Mouse (Mus musculus) neural tube, embryonic 15.5 days (tissue): ENCODE results near the gene Iqch. TPM values are rescaled to one million over a fixed set of nuclear protein-coding genes. Genes with fewer than 3 reads are reported as not detected.

ENCODE experiments used
- ATAC-seq: fragments of 200-750 bp; cut with Nextera tagmentation; 2 replicates; pipeline ENCODE4 v1.8.0; 2017; ENCODE audit warnings: mild to moderate bottlenecking, moderate TSS enrichment, moderate library complexity; ENCODE audit not compliant: low FRiP score
- H3K27ac ChIP-seq: fragments of 300-500 bp; sonication (generic); replicated peaks from 2 replicates; pipeline ENCODE4 v1.5.1; 2015; ENCODE audit warnings: mild to moderate bottlenecking, inconsistent platforms
- H3K27me3 ChIP-seq: fragments of 300-500 bp; sonication (generic); replicated peaks from 2 replicates; pipeline ENCODE4 v1.6.1; 2015; ENCODE audit warnings: inconsistent platforms
- H3K36me3 ChIP-seq: fragments of 300-500 bp; sonication (generic); 2 replicates; pipeline ENCODE4 v1.6.1; 2015; ENCODE audit warnings: inconsistent platforms
- H3K4me1 ChIP-seq: fragments of 300-500 bp; sonication (generic); 2 replicates; pipeline ENCODE4 v1.6.1; 2015; ENCODE audit warnings: inconsistent platforms
- H3K4me2 ChIP-seq: fragments of 300-500 bp; sonication (generic); 2 replicates; pipeline ENCODE4 v1.6.1; 2015; ENCODE audit warnings: inconsistent platforms, mild to moderate bottlenecking, moderate library complexity
- H3K4me3 ChIP-seq: fragments of 300-500 bp; sonication (generic); replicated peaks from 2 replicates; pipeline ENCODE4 v1.5.1; 2015; ENCODE audit warnings: mild to moderate bottlenecking, inconsistent platforms
- H3K9ac ChIP-seq: fragments of 300-500 bp; sonication (generic); replicated peaks from 2 replicates; pipeline ENCODE4 v1.6.1; 2015; ENCODE audit warnings: mild to moderate bottlenecking, inconsistent platforms
- H3K9me3 ChIP-seq: fragments of 300-500 bp; sonication (generic); replicated peaks from 2 replicates; pipeline ENCODE4 v1.6.1; 2016; ENCODE audit warnings: inconsistent platforms
- WGBS: fragments of 180-500 bp; shearing (Covaris S2); methylation state at CpG from one replicate; pipeline ENCODE4 v1.1.7; 2015; ENCODE audit warnings: mixed read lengths; 5-methylcytosine and 5-hydroxymethylcytosine counted together
- polyA plus RNA-seq: library from polyadenylated mRNA; unstranded; fragments of >200 nt; fragmentation: Nextera tagmentation; extraction: Ambion mirVana; gene quantifications from 2 replicates; pipeline ENCODE4 v1.2.1, GENCODE M21; 2015

Iqch gene
- polyA plus RNA-seq, 1 experiment from 2014 or later: 0.12 TPM

DNA sequence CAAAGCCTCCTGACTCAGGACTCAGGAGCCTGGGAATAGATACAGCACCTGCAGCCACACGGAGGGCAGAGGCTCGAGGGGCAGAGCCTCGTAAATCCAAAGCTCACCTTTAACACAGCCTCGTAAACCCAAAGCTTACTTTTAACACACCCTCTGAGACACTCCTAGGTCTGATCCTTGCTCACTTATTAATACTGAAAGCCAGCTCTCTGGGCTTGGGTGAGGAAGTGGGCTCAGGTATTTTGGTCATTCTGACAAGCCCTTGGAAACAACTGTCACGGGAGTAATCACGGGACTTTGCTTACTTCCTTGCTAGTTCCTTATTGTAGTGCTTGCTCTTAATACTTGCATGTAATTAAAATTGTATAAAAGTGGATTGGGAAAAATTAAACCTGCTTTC lies 13.1 kb downstream of the Iqch start:
- Histone ChIP-seq H3K9ac (no peak overlapping the region), H3K27me3 (no peaks in the 10 kb centered on the region)

DNA sequence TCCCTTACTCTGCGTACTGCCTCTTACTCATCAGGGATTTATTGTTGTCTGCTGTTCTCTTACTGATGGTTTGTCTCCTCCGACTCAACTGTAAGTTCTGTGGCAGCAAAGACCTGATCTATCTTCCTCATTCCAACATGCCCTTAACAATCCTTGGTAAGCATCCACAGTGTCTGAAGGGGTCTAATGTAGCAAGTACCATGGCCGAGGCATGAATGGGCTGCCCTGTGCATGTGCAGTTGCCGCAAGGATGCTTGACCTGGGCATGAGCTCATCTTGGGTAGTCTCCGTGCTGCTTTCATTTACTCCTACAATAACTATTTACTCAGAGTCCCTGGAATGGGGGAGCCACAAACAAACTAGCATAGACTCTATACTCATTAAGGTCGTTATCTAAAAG lies 17.0 kb downstream of the Iqch start:
- no peak for ATAC-seq
- Histone ChIP-seq H3K4me2 (no peak overlapping the region), H3K36me3 (no peaks in the 10 kb centered on the region), H3K9me3 (peaks cover 5% of the 10 kb centered on the region; the same call in 1 of the 2 replicates), H3K27me3 (no peaks in the 10 kb centered on the region), H3K4me1 (no peaks in the 10 kb centered on the region), H3K4me3 (no peak overlapping the region), H3K9ac (no peak overlapping the region), H3K27ac (no peak overlapping the region)
- WGBS: 91% methylated on average over 6 of the region's 6 CpGs

More for the DNA sequence above, 13.1 kb downstream of the Iqch start:
- no peak for ATAC-seq
- H3K27ac ChIP-seq: no peak overlapping the region
- no peak overlapping the region for H3K4me3 ChIP-seq
- no peaks in the 10 kb centered on the region for H3K36me3 ChIP-seq
- peaks cover 5% of the 10 kb centered on the region; the same call in 1 of the 2 replicates for H3K9me3 ChIP-seq
- no peaks in the 10 kb centered on the region for H3K4me1 ChIP-seq
- H3K4me2 ChIP-seq: no peak overlapping the region
- 63% methylated on average over 6 of the region's 6 CpGs for WGBS

DNA sequence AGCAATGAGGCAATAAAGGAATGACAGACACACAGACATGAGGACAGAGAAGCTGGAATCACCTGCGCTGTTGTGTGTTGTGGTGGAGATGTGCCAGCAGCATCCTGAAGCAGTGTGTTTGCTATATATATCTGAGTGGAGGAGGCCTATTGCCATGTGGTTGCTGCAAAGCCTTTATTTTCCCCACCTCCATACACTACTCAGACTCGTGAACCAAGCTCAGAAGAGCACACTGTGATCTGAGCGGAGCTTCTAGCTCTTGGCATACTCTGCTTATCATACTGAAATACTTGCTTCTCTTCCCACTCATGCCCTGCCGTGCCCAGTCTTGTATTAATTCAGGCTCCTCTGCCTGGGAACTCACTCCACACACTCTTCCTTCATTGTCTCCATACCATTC lies 20.5 kb downstream of the Iqch start:
- H3K4me3 ChIP-seq: no peak overlapping the region
- no peak for ATAC-seq
- no peaks in the 10 kb centered on the region for H3K27me3 ChIP-seq
- H3K4me1 ChIP-seq: no peaks in the 10 kb centered on the region
- no peak overlapping the region for H3K27ac ChIP-seq
- no peak overlapping the region for H3K4me2 ChIP-seq
- peaks cover under 1% of the 10 kb centered on the region; the same call in 1 of the 2 replicates for H3K9me3 ChIP-seq
- no peaks in the 10 kb centered on the region for H3K36me3 ChIP-seq
- WGBS: 85% methylated on average over 4 of the region's 4 CpGs
- H3K9ac ChIP-seq: no peak overlapping the region

DNA sequence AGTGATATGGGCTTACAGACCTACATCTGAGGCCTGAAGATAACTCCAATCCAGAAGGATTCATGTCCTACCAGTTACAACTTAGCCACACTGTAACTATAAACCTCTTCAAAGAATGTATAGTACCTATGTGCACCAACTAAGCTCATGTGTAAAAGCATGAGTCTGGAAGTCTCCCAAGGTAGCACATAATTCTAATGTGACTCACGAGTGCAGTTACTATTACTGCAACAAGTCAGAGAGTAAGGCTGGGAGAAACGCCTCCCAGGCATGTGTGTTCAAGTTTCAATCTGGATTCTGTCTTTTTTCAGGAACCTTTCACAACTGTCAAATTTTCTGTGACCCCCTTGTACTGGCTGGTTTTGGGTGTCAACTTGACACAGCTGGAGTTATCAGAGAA lies 22.2 kb downstream of the Iqch start:
- no peaks in the 10 kb centered on the region for H3K36me3 ChIP-seq
- H3K27me3 ChIP-seq: no peaks in the 10 kb centered on the region
- no peak for ATAC-seq
- no peak overlapping the region for H3K9ac ChIP-seq
- H3K9me3 ChIP-seq: no peaks in the 10 kb centered on the region
- H3K27ac ChIP-seq: no peak overlapping the region
- H3K4me3 ChIP-seq: no peak overlapping the region
- no peaks in the 10 kb centered on the region for H3K4me1 ChIP-seq
- WGBS: 75% methylated on average over 2 of the region's 2 CpGs
- no peak overlapping the region for H3K4me2 ChIP-seq

DNA sequence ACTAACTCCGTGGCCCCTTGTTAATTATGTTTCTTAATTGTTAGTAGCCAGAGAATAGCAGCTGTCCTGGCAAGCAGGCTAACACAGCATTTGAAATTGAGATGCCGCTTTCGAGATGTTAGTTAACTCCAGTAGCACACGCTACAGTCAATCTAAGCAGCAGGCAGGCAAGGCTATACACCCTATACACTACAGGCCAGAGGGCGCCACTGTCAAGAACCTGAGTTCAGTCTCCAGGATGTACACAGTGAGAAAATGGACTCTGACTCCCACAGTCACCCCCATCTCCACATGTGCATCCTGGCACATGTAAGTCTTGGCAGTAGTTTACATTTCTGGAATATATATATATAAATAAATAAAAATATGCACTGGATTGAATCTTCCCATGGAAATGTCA lies 22.6 kb downstream of the Iqch start:
- Histone ChIP-seq H3K27ac (no peak overlapping the region), H3K9me3 (no peaks in the 10 kb centered on the region), H3K27me3 (no peaks in the 10 kb centered on the region), H3K4me3 (no peak overlapping the region), H3K36me3 (no peaks in the 10 kb centered on the region), H3K4me1 (no peaks in the 10 kb centered on the region), H3K4me2 (no peak overlapping the region), H3K9ac (no peak overlapping the region)
- no peak for ATAC-seq
- WGBS: 76% methylated on average over 5 of the region's 5 CpGs

DNA sequence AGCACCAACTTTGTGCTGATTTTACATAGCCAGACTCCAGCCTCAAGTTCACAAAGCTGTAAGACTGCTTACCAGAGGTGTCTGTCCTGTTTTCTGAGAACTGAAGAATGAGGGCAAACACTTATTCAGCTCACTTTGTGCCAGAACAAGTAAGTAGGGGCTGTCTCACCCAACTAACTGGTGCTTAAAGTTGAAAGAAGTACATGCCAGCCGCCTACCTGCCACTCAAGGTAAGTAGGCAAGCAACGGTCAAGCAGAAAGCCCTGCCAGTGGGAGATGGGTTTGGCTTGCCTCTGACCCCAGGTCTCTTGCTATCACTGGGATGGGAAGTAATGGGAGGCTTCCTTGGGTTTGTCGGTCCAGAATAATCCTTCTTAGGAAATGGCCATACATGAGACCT lies 24.8 kb downstream of the Iqch start:
- H3K9ac ChIP-seq: no peak overlapping the region
- no peak overlapping the region for H3K4me3 ChIP-seq
- no peaks in the 10 kb centered on the region for H3K4me1 ChIP-seq
- ATAC-seq: no peak
- no peak overlapping the region for H3K27ac ChIP-seq
- no peaks in the 10 kb centered on the region for H3K36me3 ChIP-seq
- H3K4me2 ChIP-seq: no peak overlapping the region
- no peaks in the 10 kb centered on the region for H3K27me3 ChIP-seq
- WGBS: 90% methylated on average over 3 of the region's 3 CpGs
- H3K9me3 ChIP-seq: no peaks in the 10 kb centered on the region

DNA sequence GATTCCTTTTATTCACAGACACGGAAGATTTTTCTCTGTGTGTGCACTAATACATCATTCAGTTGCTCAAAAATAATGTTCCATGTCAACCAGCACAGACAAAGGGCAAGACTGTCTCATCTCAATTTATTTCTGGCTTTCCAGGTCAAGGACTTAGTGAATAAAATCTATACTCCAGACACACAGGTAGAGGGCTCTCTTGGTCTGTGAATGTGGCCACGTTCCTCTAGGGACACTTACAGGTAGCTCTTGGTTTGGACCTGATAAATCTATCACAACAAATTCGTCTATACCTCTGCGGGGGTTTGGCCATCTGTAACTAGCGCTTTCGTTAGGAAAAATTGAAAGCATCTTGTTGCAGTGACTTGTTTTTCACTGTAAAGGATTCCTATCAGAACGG lies 29.4 kb downstream of the Iqch start:
- no peak for ATAC-seq
- Histone ChIP-seq H3K27me3 (no peaks in the 10 kb centered on the region), H3K4me3 (no peak overlapping the region), H3K36me3 (no peaks in the 10 kb centered on the region), H3K9ac (no peak overlapping the region), H3K4me2 (no peak overlapping the region), H3K9me3 (no peaks in the 10 kb centered on the region), H3K4me1 (peaks cover 20% of the 10 kb centered on the region), H3K27ac (no peak overlapping the region)
- WGBS: 69% methylated on average over 7 of the region's 7 CpGs

DNA sequence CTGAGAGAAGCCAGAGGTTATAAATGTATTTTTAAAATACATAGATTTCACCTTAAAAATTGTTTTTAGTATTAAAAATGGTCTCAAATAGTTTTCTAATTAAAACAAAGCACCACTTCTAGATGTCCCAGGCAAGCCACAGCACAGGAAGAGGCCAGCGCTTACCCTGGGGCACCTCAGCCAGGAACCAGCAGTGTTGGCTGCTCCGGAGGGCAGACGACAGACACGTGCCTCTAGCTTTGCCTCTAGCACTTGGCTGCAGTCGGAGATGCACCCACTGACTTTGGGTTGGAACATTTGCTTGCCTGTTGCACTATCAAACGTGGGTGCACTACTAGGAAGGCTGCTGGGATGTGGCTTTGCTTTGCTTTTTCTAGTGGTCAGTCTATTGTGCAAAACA lies 30.4 kb downstream of the Iqch start:
- peaks cover 28% of the 10 kb centered on the region for H3K4me1 ChIP-seq
- no peaks in the 10 kb centered on the region for H3K9me3 ChIP-seq
- WGBS: 36% methylated on average over 6 of the region's 6 CpGs
- ATAC-seq: no peak
- H3K9ac ChIP-seq: no peak overlapping the region
- H3K4me3 ChIP-seq: no peak overlapping the region
- no peaks in the 10 kb centered on the region for H3K27me3 ChIP-seq
- no peaks in the 10 kb centered on the region for H3K36me3 ChIP-seq
- no peak overlapping the region for H3K27ac ChIP-seq
- no peak overlapping the region for H3K4me2 ChIP-seq

DNA sequence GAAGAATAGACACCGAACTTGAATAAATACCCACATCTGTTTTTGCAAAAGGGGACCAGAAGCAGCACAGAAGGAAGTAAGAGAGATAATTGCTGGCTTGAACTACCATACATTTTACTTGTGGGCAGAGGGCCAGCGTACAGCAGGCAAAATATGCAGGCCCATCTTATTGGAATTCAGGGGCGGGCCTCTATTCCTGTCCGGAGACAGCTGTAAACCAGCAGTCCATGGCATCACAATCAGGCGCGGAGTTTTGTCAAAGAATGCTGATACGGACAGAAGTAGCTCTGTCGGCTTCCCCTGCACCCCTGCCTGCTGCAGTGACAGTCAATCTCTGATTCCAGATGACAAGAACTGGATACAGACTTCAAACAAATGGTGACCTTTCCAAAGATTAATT lies 33.5 kb downstream of the Iqch start:
- no peaks in the 10 kb centered on the region for H3K27me3 ChIP-seq
- no peaks in the 10 kb centered on the region for H3K36me3 ChIP-seq
- peak overlapping the region; percentile 15; the same call in 1 of the 2 replicates for H3K4me2 ChIP-seq
- no peak overlapping the region for H3K9ac ChIP-seq
- H3K27ac ChIP-seq: peak overlapping the region; percentile 37; the same call in 1 of the 2 replicates
- H3K9me3 ChIP-seq: no peaks in the 10 kb centered on the region
- no peak for ATAC-seq
- peaks cover 28% of the 10 kb centered on the region for H3K4me1 ChIP-seq
- WGBS: 10% methylated on average over 8 of the region's 8 CpGs
- no peak overlapping the region for H3K4me3 ChIP-seq

DNA sequence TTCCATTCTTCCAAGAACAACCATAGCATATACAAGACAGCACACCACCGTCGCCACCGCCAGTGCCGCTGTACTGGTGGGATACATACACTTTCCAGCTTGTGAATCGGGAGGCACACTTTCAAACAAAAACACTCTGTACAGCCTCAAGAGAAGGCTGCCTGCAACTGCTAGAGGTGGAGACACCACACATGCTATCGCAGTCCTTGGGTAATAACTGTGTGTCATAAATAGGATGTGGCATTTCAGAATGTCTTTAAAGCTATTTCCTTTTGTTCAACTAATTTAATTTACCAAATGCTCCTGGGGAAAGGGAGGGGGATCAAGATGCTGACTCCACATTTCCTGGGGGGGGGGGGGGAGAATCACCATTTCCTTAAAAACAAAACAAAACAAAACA lies 34.0 kb downstream of the Iqch start:
- Histone ChIP-seq H3K9me3 (no peaks in the 10 kb centered on the region), H3K27me3 (no peaks in the 10 kb centered on the region), H3K4me3 (no peak overlapping the region), H3K27ac (peak overlapping the region; percentile 37), H3K4me2 (no peak overlapping the region), H3K9ac (no peak overlapping the region), H3K4me1 (peaks cover 28% of the 10 kb centered on the region), H3K36me3 (no peaks in the 10 kb centered on the region)
- 50% methylated on average over 6 of the region's 6 CpGs for WGBS
- no peak for ATAC-seq

DNA sequence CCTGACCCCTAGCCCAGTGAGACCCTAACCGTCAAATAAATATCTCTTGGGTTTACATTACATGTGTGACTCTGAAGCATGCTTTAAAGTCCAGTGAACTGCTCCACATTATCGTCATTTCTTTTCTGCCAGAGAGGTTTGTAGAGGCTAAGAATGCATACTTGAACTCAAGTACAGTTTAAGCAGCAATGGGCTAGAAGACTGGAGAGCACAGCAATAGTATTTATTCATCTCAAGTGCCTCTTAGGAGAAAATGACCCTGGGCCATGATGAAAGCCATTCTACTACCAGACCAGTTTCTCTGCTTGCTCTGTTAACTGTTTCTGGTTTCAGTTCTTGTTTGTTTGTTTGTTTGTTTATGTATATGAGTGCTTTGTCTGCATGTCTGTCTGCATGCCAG lies 38.9 kb downstream of the Iqch start:
- Histone ChIP-seq H3K4me1 (peaks cover 19% of the 10 kb centered on the region), H3K27me3 (no peaks in the 10 kb centered on the region)
- 87% methylated on average over 2 of the region's 2 CpGs for WGBS

DNA sequence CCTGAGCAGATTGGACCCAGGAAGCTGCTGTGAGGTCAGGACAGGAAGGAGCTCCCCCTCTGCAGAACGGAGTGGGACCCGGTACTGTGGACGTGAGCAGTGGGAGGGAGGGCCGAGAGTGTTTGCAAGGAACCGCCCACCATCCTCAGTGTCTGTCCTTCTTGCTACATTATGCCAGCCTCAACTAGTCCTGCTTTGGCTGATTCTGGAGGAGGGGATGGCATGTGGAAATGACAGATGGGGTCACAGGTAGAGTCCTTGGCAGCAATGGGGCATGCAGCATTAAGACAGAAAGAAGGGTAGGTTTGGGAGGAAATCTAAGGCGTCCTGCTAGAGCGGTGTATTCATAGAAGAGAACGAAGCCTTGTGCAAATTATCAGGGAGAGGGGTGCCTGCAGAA lies 40.4 kb downstream of the Iqch start:
- Histone ChIP-seq H3K4me2 (no peak overlapping the region), H3K27ac (no peak overlapping the region), H3K27me3 (no peaks in the 10 kb centered on the region), H3K9ac (no peak overlapping the region), H3K4me1 (0 out of 2 replicates have a peak, but pooled peaks cover 6% of the 10 kb centered on the region), H3K4me3 (no peak overlapping the region), H3K36me3 (no peaks in the 10 kb centered on the region), H3K9me3 (no peaks in the 10 kb centered on the region)
- ATAC-seq: no peak
- WGBS: 57% methylated on average over 8 of the region's 8 CpGs

More for the DNA sequence above, 38.9 kb downstream of the Iqch start:
- H3K27ac ChIP-seq: no peak overlapping the region
- no peaks in the 10 kb centered on the region for H3K36me3 ChIP-seq
- no peak overlapping the region for H3K9ac ChIP-seq
- no peak for ATAC-seq
- no peaks in the 10 kb centered on the region for H3K9me3 ChIP-seq
- H3K4me3 ChIP-seq: no peak overlapping the region
- H3K4me2 ChIP-seq: no peak overlapping the region

DNA sequence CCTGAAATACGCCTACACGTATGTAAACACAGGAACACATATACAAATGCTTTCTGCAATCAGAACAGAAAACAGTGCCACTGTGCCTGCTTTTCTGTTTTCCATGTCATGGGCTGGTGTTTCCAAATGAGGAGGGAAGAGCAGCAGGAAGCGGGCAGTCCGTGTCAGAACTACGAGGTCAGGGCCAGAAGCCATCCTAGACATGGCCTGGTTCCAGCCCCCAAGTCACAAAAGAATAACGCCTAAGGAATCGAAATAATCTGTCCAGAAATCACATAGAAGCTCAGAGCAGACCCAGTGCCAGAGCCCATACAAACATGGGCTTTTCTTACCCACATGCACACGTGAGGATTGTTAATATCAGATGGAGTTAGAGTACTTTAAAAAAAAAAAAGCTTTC lies 45.4 kb downstream of the Iqch start:
- Histone ChIP-seq H3K9ac (no peak overlapping the region), H3K4me1 (peaks cover 4% of the 10 kb centered on the region; the same call in 1 of the 2 replicates), H3K27ac (no peak overlapping the region), H3K4me3 (no peak overlapping the region), H3K4me2 (no peak overlapping the region), H3K36me3 (no peaks in the 10 kb centered on the region), H3K27me3 (no peaks in the 10 kb centered on the region), H3K9me3 (no peaks in the 10 kb centered on the region)
- 86% methylated on average over 8 of the region's 8 CpGs for WGBS
- no peak for ATAC-seq
